Mouse (Mus musculus): ENCODE measurements around the gene Ttc36.

The Ttc36 gene

DNA sequence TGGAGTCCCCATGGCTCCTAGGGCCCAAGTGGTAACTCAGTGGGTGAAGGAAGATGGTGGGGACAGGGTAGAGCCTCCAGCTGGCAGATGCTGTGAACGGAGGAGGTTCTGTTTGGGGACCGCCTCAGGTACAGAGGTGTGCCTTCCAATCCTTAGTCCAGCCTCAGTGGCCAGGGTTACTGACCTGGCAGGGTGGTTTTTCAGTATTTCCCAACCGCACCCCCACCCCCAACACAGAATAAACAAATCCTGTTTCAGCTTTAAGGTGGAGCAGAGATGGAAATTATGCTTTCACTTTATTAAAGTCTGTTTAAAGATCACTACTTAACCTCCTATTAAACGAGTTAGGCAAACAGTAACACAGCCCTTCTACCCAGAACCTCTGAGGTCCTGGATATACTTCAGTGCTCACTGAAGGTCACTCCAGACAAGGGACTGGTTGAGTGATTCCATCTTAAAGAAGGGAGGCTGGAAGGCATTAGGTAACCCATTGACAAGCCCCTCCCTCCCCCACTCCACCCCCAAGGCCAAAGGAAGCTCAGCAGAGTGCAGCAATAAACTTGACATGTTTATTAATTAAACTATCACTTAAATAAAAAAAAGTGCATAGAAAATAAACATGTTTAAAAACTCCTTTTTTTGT lies at the start of gene Ttc36:
Gene Ttc36, minus strand, starts transcription at position 265 of the 643 bp plus-strand sequence.
- DNase-seq (ENCODE audit: low read depth, low spot score) = no peak

DNA sequence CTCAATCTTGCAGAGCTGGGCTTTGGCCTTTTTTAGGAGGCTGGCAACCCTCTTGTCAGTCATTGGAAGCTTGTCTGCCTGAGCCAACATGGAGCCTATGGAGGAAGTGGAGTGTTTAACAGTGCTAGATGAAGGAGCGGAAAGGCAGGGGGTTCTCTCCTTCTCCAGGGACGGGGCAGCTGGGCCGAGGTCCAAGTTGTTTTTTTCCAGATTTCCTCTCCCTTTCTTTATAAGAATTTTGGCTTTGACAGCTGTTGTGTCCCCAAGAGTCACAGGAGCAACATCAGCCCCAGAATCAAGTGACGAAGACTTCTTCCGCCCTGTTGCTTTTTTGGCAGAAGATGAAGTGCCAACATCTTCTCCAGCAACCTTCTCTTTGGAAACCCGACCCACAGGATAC lies 44.6 kb upstream of the Ttc36 start:
- DNase-seq (ENCODE audit: low read depth, low spot score) = no peak

DNA sequence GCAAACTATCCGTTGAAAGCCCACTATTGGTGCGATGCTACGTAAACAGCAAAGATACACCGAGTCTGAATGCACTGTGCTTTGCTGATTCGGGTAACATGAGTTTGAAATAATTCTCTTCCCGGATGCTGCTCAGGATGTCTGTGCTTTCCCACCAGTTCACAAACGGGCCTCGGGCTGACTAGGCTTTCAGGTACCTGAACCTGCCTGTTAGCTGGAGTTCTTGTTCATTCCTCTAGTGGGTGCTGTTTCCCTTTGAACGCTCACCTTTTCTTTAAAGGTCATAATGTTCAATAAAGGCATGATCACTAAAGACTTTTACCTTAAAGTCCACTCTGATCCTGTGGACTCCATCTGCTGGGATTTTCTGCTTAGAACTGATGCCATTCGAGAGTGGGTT lies 38.4 kb upstream of the Ttc36 start:
- peak; percentile 13 for DNase-seq (ENCODE audit: low read depth, low spot score)

DNA sequence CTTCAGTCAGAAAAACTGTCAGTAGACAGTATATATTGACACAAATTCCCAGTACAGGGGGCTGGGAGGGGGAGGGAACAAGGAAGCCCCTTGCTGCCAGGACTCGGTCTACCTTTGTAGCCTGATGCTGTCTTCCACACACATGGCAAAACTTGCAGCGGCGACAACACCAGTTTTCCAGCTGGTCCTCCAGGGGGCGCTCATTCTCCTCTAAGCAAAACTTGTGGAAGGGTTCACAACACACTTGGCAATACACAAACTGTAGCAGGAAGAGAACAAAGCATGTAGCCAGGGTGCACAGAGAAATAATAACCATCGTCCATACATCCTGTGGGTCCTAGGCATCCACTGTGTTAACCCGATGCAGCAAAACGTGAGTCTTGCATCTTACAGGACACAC lies 33.6 kb upstream of the Ttc36 start:
- peak; percentile 46 for DNase-seq (ENCODE audit: low read depth, low spot score)

DNA sequence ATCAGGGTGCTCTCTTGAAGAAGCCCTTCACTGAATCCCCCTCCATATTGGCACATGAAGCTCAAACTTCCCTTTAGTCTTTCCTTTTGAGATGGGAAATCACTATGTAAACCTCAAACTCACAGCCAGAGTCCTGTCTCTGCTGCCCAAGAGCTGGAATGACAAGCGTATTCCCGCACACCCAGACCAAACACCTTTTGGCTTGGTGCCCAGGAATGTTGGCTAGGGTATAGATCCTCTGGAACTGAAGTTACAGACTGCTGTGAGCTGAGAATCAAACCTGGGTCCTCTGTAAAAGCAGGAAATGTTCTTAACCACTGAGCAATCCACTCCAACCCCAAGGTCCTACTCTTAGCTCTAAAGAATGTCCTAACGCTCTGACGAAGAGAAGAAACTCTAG lies 29.5 kb upstream of the Ttc36 start:
- DNase-seq (ENCODE audit: low read depth, low spot score) = no peak

DNA sequence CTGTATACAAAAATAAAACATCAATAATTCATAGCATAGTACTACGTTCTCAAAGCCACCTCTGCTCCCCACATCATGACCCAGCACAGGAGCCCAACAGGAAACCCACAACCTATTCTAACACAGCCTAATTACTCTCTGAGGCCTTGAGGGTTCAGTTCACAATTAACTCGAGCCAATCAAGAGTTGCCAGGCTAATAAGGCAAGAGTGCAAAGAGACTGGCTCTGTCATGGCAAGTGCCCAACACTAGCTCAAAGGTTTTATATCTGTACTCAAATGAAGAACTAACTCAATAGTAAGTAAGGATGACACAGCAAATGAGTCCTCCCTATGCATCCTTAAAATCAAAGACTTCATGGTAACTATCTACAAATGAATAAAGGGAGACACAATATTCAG lies 27.6 kb upstream of the Ttc36 start:
- DNase-seq (ENCODE audit: low read depth, low spot score) = no peak

DNA sequence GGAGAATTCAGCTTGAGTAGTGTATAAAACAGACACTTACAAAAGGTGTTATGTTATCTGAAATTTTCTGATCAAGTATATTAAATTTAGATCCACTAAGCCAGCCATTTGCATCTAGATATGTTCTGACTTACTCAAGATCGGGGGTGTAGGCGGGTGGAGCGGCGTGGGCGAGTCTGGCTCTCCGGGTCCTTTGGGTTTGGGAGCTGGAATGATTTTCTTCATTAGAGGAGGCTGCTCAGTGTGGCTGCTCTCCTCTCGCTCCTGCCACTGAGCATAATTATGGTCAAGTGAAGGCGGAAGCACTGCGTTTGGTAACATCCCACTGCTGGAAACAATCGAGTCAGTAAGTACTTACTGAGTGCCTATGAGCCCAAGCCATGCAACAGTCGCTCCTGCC lies 26.1 kb upstream of the Ttc36 start:
- DNase-seq (ENCODE audit: low read depth, low spot score) = no peak

DNA sequence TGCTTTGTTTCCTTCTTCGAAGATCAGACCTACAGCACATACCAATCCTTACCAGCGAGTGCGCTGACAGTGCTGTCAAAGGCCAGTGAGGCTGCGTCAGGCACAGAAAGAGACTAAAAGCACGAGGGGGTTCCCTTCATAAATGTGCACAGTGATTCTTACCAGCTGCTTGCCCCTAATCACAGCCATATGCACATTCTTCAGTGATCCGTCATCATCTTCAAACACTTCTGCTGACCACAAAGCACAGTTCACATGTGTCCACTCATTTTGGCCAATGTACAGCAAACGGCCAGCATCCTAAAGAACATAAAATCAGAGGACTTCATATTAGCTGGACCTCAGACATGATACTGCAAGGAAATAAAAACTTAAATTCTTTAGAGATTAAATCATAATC lies 23.8 kb upstream of the Ttc36 start:
- no peak for DNase-seq (ENCODE audit: low read depth, low spot score)

DNA sequence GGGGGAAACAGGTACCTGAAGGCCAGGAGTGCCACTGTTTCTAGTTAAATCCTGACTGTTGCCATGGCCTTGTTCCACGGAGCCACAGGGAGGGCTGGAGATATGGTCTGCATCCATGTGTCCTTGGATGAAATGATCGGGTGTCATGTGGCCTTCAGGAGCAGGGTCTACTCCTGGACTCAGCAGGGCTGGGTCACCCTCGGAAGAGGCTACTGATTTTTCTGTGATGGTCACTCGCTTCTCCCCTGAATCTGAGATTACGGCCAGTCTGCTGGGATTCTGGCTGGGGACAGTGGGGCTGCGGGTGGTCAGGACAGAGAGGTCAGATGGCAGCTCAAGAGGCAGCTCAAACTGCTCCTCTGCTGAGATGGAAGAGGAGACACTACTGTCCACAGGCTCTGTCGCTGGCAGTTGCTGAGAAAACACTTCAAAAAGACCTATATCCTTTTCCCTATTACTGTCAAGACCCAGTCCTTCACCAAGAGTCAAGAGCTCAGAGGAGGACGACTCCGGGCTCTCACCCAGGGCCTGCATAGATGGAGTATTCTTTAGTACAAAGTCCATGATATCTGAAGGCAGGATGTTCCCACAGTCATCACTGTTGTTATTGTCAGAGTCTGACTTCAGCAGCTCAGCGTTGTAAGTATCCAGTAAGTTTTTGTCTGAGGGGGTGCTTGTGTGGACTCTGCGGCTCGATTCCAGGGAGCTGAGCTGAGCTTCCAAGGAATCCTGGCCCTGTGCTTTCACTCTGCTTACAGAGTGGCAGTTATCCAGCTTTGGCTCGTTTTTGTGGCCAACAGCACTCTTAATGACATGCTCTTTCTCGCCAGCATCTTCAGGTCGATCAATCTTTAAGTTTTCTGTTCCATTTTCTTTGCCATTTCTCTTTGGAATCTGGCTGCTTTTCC lies 17.3 kb upstream of the Ttc36 start:
- DNase-seq (ENCODE audit: low read depth, low spot score) = no peak

DNA sequence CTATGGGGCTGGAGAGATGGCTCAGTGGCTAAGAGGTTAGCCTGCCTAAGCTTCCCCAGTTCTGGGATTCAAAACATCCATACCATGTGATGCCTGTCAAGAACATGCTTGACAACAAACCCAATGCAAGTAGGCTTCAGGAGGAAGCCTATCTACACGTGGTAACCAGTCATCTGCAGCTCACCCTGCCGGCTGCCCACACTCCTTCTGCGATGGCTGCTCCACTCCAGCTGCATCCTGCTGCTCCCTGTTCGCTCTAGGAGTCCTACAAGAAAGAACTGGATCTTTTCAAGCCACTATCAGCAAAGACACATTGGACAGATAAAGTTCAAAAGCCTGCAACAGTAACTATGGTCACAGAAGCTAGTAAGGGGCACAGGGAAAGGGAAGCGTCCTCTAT lies 14.7 kb upstream of the Ttc36 start:
- DNase-seq (ENCODE audit: low read depth, low spot score) = no peak

DNA sequence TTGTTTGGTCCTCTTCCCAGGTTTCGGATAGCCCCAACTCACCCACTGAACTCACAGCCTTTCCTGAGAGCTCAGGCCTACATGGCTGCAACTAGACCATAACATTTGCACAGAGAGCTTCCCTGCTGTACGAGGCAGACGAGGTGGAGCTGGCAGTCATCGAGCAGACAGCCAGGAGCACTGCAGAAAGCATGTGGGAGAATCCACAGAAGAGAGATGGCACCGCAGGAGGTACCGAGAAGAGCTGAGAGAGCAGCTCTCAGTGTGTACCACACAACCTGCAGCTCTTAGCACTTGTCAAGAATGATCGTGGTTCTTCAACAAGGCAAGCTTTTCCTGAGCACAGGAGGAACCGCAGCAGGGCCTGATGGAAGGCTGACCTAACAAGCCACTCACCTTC lies 11.3 kb upstream of the Ttc36 start:
- DNase-seq (ENCODE audit: low read depth, low spot score) = no peak

DNA sequence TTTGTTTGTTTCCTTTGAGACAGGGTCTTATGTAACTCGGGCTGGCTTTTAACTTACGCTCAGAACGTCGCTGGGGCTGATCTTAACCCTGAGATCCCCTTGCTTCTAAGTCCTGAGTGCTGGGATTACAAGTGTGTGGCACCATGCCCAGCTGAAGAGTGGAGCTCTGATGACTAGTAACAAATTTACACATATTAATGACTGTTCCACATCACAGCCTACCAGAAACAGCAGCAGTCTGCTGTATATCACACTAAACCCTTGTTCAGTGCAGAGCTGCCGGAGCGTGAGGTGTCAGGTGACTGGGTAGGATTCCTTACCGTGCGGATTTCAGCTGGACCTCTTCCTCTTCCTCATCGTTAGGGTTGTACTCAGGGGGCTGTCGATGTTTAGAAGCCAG lies 7.4 kb upstream of the Ttc36 start:
- no peak for DNase-seq (ENCODE audit: low read depth, low spot score)

DNA sequence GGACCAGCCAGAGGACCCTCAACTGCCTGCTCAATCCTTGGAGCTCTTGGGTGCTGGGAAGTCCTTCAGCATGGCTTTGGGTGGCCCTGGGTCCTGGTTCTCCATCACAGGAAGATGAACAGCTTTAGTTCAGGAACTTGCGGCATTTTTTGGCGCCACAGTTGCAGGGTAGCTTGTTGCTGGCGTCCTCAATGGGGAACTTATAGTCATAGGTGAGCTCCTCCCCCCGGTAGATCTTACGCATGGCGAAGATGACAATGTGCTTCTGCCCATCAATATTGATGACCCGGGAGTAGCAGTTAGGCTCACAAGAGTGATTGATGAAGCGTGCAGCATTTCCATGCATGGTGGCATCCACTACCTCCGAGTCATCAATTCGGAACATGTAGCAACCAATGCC lies 4.9 kb upstream of the Ttc36 start:
- no peak for DNase-seq (ENCODE audit: low read depth, low spot score)

DNA sequence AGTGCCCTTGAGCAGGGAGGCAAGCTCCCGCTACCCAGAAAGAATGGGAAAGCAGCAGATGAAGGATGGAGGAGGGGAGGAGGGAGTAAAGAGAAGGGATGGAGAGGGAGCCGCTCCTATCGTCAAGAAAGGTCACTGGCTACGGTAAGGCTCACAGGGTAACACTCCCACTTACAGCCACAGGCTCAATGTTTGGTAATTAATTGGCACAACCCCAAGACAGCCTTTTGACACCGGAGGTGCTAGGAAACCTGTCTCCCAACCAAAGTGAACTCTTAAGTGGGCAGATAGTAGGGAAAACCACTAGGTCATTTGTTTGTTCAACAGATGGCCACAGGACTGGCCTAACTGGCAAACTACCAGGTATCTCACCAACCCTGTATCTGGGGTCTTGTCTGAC lies 4.3 kb upstream of the Ttc36 start:
- DNase-seq (ENCODE audit: low read depth, low spot score) = no peak

DNA sequence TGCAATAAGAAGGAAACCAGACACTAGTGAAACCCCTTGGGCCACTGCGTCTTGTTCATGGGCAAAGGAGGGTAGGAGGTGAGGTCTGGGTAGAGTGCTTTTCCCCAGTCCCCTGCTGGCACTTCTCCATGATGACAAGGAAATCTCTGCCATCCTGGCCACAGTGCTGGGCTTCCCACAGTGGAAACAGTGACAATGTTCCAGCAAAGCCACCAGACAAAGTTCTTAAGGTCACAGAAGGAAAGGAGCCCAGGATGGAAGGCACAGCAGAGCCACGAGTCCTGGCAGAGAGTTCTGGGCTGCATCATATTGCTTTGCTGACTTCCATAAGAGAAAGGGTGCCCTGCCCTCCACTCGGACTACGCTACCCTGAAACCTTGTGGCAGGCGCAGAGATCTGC lies 2.7 kb upstream of the Ttc36 start:
- DNase-seq (ENCODE audit: low read depth, low spot score) = no peak

DNA sequence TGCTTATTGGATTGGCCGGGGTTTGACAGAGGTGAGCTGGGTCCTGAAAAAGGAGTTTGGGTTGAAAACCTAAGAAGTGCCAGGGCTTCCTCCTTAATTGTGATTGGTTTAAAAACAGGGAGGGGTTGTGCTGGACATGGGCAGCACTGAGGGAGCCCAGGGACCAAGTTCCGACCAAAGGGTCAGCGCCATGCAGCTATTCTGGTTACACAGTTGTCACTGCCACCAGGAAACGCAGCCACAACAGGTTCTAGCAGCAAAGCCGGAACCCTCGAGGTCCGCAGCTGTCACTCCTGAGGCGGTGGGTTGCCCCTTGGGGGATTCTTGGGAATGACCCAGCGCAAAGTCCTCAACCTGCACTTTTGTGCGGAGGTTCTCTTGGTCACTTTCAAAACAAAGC lies 1.8 kb upstream of the Ttc36 start:
- no peak for DNase-seq (ENCODE audit: low read depth, low spot score)

DNA sequence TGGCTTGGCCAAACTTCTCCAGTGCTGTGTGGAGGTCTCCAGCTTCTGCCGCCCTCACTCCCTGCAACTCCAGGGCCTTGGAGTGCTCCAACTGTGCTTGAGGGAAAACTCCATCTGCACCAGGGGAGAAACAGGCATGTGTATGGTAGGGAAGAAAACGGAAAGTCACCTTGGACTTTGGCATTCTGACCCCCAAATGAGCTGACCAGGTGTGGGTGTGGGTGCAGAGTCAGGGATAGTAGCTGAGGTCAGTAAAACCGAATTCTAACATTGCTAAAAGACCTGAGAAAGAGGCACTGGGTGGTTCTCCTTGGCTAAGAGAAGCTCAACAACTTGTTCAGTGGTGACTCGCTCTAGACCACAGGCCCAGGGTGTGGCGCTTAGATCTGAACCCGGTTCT lies 1.2 kb downstream of the Ttc36 start:
- DNase-seq (ENCODE audit: low read depth, low spot score) = no peak

DNA sequence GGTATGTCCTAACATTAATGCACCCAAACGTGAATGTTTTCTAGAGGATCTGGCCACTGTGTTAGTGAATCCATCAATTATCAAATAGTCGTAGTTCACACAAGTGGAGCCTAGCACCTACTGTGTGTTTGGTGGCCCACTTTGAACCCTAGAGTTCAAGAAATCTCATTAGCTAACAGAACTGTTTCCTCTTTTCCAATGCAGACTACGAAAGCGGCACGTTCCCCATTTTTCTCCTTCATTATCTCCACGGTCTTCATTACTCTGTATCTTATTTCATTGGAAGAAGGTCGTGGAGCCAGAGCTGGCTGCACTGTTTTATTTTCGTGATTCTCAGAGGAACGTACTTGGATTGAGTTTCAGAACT lies 2.9 kb downstream of the Ttc36 start:
- no peak for DNase-seq (ENCODE audit: low read depth, low spot score)

DNA sequence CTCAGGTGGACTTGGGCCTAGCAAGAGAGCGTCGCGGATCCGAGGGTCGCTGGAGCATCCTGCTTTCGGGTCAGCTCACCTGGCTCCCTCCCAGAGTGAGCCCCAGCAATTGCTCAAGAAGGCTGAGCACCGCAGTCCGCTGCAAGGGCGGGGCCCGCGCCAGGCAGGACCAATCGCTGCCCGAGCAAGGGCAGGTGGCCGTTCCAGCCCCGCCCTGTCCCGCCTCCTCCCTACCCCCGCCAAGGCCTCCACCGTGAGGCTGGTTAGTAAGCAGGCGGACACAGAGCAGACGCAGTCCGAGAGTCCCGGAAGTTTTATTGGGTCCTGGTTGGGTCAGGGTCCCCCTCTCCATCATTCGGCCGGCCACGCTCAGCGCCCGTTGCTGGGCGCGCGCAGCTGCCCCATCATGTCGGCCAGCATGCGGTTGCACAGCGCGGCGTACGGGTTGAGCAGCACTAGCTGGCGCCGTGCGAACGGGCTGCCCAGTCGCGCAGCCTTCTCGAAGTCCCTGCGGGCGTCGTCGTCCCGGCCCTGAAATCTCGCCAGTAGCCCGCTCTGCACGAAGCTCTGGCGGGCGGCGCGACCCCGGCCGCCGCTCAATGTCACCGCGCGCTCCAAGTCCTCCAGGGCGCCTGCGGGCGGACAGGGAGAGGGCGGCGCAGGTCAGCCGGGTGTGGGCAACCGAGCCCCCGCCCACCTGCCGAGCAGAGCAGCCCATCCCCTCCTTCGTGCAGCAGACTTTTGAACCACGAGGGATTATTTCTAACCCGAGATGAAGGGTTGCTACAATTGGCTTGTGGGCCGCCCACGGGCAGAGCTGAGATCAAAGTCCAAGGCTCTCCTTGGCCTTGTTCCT lies 3.5 kb downstream of the Ttc36 start, which contains the start of gene Tmem25:
Gene Tmem25, minus strand, starts transcription at position 206 of the 856 bp plus-strand sequence.
- DNase-seq (ENCODE audit: low read depth, low spot score) = peak; percentile 40

DNA sequence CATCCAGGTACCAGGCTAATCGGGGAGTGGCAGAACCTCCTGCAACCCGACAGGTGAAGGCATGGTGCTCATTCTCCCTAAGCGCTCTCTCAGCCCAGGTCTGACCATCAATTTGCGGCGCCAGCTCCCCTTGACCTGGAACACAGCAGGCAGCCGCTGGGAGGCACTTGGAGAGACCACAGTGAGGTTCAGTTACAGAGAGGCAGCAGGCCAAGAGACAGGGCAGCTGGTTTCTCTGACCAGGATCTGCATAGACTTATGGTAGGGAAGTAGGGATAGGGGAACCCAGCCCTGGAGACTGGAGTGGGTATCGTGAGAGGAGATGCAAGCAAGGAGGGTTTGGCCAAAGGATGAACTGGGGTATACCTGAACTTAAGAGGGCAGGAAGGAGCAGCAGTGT lies 4.6 kb downstream of the Ttc36 start:
- no peak for DNase-seq (ENCODE audit: low read depth, low spot score)

DNA sequence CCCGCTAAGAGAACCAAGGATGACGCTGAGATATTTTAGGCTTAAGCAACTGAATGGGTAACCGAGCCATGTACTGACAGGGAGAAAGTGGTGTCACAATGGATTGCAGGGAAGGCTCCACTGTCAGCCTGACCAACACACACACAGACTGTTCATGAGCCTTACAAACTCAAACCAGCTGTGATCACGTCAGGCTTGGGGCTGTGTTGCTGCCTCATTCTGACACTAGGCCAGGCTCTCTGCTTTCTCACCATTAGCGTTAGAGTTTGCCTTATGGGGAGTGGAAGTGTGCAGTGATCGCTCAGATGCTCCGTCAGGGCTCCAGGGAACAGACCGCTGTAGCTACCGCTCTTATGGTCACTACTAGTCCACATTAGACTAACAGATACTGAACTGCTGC lies 10.0 kb downstream of the Ttc36 start:
- DNase-seq (ENCODE audit: low read depth, low spot score) = no peak

Data from WW6 (cell line).